Mouse (Mus musculus) hindbrain, embryonic 12.5 days (tissue): ENCODE results near the gene Cdk9. TPM values are rescaled to one million over a fixed set of nuclear protein-coding genes. Genes with fewer than 3 reads are reported as not detected.

ENCODE experiments used
- ATAC-seq: fragments of 200-750 bp; cut with Nextera tagmentation; 2 replicates; pipeline ENCODE4 v1.8.0; 2017; ENCODE audit warnings: moderate TSS enrichment; ENCODE audit not compliant: low FRiP score
- H3K27ac ChIP-seq: fragments of 300-500 bp; sonication (generic); 2 replicates; pipeline ENCODE4 v1.5.1; 2016; ENCODE audit warnings: mild to moderate bottlenecking
- H3K27me3 ChIP-seq: fragments of 300-500 bp; sonication (generic); 2 replicates; pipeline ENCODE4 v1.6.1; 2016; ENCODE audit warnings: mild to moderate bottlenecking
- H3K36me3 ChIP-seq: fragments of 300-500 bp; sonication (generic); 2 replicates; pipeline ENCODE4 v1.6.1; 2016; ENCODE audit warnings: mild to moderate bottlenecking
- H3K4me1 ChIP-seq: fragments of 300-500 bp; sonication (generic); 2 replicates; pipeline ENCODE4 v1.6.1; 2016
- H3K4me2 ChIP-seq: fragments of 300-500 bp; sonication (generic); replicated peaks from 2 replicates; pipeline ENCODE4 v1.6.1; 2016; ENCODE audit warnings: mild to moderate bottlenecking
- H3K4me3 ChIP-seq: fragments of 300-500 bp; sonication (generic); 2 replicates; pipeline ENCODE4 v1.5.1; 2016; ENCODE audit warnings: mild to moderate bottlenecking
- H3K9ac ChIP-seq: fragments of 300-500 bp; sonication (generic); 2 replicates; pipeline ENCODE4 v1.6.1; 2016; ENCODE audit warnings: mild to moderate bottlenecking, moderate library complexity
- H3K9me3 ChIP-seq: fragments of 300-500 bp; sonication (generic); replicated peaks from 2 replicates; pipeline ENCODE4 v1.6.1; 2016; ENCODE audit warnings: mild to moderate bottlenecking
- WGBS: fragments of 180-500 bp; shearing (Covaris S2); methylation state at CpG from one replicate; pipeline ENCODE4 v1.1.7; 2016; 5-methylcytosine and 5-hydroxymethylcytosine counted together
- polyA plus RNA-seq: library from polyadenylated mRNA; unstranded; fragments of >200 nt; fragmentation: Nextera tagmentation; extraction: Ambion mirVana; gene quantifications from 2 replicates; pipeline ENCODE4 v1.2.1, GENCODE M21; 2016

The Cdk9 gene
- polyA plus RNA-seq, 1 experiment from 2014 or later, result 99.0 TPM

DNA sequence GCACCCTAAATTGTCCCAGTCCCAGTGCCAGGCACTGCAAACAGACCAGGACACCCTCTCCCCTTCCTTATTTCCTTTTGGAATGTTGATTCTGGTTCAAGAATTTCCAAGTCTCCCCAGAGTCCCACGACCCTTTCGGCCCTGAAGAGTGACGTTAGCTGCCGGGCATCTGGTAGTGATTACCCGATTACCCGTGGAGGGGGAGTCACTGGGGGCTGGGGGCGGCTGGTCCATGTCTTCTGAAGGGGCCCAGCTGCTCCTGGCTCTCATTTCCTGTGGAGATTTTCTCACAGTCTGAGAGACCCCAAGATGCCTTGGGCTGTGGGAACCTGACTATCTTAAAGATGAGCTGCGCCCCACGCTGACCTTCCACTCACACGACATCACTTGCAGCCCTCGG lies 18.0 kb upstream of the Cdk9 start:
- Histone ChIP-seq H3K4me1 (peaks cover 22% of the 10 kb centered on the region), H3K4me3 (no peak overlapping the region), H3K9ac (no peak overlapping the region), H3K9me3 (no peaks in the 10 kb centered on the region), H3K27ac (0 out of 2 replicates have a peak overlapping the region, but pooled peaks have one; percentile 23), H3K4me2 (peak overlapping the region; percentile 29; the same call in 1 of the 2 replicates), H3K36me3 (no peaks in the 10 kb centered on the region), H3K27me3 (no peaks in the 10 kb centered on the region)
- 48% methylated on average over 11 of the region's 11 CpGs for WGBS
- no peak for ATAC-seq

DNA sequence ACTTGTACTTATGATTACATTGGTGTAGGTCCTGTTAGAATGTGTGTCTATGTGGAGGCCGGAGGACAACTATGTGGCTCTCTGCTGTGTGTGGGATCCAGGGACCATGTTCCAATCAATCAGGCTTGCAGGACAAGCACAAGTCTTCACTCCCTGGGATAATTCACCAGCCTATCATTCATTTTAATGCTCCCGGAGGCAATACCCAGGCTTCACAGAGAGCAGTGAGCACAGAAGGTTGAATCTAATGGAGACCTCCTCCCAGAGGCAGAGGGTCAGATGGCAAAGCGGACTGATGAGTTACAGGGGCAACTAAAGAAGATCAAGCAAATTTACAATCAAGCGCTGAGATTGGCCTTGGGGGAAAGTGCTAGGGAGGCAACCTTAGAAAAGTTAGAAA lies 16.7 kb upstream of the Cdk9 start:
- 73% methylated on average over 4 of the region's 4 CpGs for WGBS
- Histone ChIP-seq H3K9me3 (no peaks in the 10 kb centered on the region), H3K4me2 (no peak overlapping the region), H3K9ac (no peak overlapping the region), H3K36me3 (no peaks in the 10 kb centered on the region), H3K27ac (no peak overlapping the region), H3K4me1 (peaks cover 19% of the 10 kb centered on the region), H3K27me3 (no peaks in the 10 kb centered on the region), H3K4me3 (no peak overlapping the region)
- ATAC-seq, result no peak

DNA sequence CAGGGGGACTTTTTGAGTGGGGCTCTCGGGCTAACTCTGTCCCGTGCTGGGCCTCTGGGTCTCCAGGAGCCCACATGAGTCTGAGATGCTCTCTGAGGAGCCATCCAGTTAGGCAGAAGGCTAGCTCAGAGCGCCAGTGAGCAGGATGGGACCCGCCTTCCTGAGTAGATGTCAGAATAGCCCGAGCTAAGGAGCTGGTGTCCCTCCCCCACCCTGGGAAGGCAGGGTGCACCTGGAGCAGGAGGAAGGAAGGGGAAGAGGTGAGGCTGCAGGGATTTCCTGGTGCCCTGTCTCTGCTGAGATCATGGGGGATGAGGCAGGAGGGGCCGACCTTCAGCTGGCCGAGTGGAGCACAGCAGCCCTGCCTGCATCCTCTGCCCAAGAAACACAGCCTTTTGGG lies 15.6 kb upstream of the Cdk9 start:
- 48% methylated on average over 7 of the region's 7 CpGs for WGBS
- H3K36me3 ChIP-seq, result no peaks in the 10 kb centered on the region
- no peak for ATAC-seq
- H3K27me3 ChIP-seq, result no peaks in the 10 kb centered on the region
- no peak overlapping the region for H3K27ac ChIP-seq
- H3K4me2 ChIP-seq, result peak overlapping the region; percentile 17; the same call in 1 of the 2 replicates
- no peak overlapping the region; the same call in 1 of the 2 replicates for H3K4me3 ChIP-seq
- peaks cover 19% of the 10 kb centered on the region for H3K4me1 ChIP-seq
- H3K9me3 ChIP-seq, result no peaks in the 10 kb centered on the region
- no peak overlapping the region for H3K9ac ChIP-seq

DNA sequence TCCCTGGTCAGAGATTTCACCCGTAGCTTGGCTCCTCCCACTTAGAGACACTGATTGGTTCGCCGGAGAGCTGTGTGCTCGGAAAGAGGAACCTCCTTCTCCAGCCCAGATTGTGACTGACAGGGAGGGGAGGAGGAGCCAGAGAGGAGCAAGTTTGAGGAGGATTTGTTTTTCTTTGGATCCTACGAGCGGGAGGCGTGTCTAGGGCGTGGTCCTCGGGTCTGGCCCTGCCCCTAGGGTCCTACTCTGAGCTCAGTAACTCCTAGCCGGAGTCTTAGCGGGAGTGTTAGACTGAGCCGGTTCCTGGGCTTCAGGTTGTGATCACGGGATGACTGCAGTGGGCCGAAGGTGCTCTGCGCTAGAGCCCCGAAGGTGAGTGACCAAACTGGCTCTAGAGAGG lies 14.6 kb upstream of the Cdk9 start:
- no peaks in the 10 kb centered on the region for H3K27me3 ChIP-seq
- peaks cover 19% of the 10 kb centered on the region for H3K4me1 ChIP-seq
- H3K9ac ChIP-seq, result peak overlapping the region; percentile 54; the same call in 1 of the 2 replicates
- H3K9me3 ChIP-seq, result no peaks in the 10 kb centered on the region
- WGBS, result 4% methylated on average over 16 of the region's 16 CpGs
- H3K36me3 ChIP-seq, result no peaks in the 10 kb centered on the region
- peak overlapping the region; percentile 55 for H3K4me2 ChIP-seq
- H3K4me3 ChIP-seq, result peak overlapping the region; percentile 28
- peak overlapping the region; percentile 23; the same call in 1 of the 2 replicates for H3K27ac ChIP-seq
- ATAC-seq, result peak; percentile 91

DNA sequence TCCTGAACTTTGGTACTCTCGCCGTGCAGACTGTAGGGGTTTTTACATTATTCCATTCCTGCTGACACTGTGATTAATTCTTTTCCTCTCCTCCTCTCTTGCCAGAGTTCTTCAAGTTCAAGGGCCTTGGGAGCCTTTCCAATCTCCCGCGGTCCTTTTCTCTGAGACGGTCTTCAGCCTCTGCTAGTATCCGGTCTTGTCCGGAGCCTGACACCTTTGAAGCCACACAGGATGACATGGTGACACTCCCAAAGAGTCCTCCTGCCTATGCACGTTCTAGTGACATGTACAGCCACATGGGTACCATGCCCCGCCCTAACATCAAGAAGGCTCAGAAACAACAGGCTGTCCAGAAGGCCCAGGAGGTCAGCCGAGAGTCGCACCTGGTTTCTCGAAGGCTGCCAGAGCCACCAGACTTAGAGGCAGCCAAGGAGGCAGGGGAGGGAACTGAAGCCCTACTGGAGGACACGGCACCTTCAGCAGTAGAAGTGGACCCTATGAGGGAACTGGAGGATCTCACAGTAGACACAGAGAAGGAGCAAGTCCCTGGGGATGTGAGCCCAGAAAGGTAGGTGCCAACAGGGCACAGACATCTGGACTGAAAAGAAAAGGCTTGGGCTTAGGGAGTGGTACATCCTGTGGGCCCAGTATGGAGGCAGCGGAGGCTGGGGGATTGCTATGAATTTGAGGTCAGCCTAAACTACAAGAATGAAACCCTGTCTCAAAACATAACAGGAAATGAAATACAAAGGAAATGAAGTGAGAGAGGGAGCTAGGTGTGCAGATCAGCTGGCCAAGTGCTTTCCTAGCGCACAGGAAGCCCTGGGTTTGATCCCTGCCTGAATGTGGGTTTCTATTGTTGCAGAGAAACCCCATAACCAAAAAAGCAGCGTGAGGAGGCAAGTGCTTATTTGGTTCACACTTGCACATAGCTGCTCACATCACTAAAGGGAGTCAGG lies 12.2 kb upstream of the Cdk9 start:
- Histone ChIP-seq H3K27me3 (no peaks in the 10 kb centered on the region), H3K4me1 (peaks cover 23% of the 10 kb centered on the region), H3K36me3 (no peaks in the 10 kb centered on the region), H3K27ac (no peak overlapping the region), H3K4me2 (no peak overlapping the region), H3K9ac (no peak overlapping the region), H3K4me3 (no peak overlapping the region), H3K9me3 (no peaks in the 10 kb centered on the region)
- ATAC-seq, result no peak
- 85% methylated on average over 16 of the region's 16 CpGs for WGBS

DNA sequence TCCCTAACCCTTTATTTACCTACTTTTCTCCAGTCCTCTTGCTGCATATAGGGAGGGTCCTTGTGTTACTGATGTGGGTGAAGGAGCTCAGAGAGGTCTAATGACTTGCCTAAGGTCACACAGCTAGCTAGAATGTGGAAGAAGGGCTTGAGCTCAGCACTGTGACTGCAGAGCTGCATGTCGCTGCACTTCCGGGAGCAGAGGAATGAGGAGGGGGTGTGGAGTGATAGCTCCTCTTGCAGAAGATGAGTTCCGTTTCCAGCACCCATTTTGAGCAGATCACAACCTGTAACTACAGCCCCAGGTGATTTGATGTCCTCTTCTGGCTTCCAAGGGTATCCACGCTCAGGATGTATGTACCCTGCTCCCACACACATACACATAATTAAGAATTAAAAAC lies 11.3 kb upstream of the Cdk9 start:
- Histone ChIP-seq H3K4me1 (peaks cover 17% of the 10 kb centered on the region), H3K4me2 (no peak overlapping the region), H3K9me3 (no peaks in the 10 kb centered on the region), H3K27ac (no peak overlapping the region), H3K36me3 (no peaks in the 10 kb centered on the region), H3K27me3 (no peaks in the 10 kb centered on the region), H3K9ac (no peak overlapping the region), H3K4me3 (no peak overlapping the region)
- no peak for ATAC-seq
- WGBS, result 82% methylated on average over 4 of the region's 4 CpGs

DNA sequence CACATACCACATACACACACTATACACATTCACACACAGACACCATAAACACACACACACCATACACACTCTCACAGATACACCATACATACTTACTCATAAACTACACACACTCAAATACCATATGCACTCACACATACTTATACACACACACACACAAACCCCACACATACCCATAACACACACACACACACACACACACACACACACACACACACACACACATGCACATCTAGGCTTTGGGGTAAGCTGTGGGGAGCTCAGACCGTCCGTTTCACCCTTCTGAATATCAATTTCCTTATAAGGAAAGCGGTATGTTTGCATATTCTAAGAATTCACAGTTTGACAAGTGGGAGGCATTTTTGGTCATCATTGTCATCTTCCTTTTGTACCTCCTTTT lies 9.7 kb upstream of the Cdk9 start:
- no peak overlapping the region for H3K4me3 ChIP-seq
- no peak overlapping the region for H3K9ac ChIP-seq
- no peak overlapping the region for H3K4me2 ChIP-seq
- H3K27me3 ChIP-seq, result no peaks in the 10 kb centered on the region
- ATAC-seq, result no peak
- H3K36me3 ChIP-seq, result no peaks in the 10 kb centered on the region
- no peaks in the 10 kb centered on the region for H3K9me3 ChIP-seq
- H3K27ac ChIP-seq, result no peak overlapping the region
- 84% methylated on average over 3 of the region's 3 CpGs for WGBS
- H3K4me1 ChIP-seq, result peaks cover 20% of the 10 kb centered on the region

DNA sequence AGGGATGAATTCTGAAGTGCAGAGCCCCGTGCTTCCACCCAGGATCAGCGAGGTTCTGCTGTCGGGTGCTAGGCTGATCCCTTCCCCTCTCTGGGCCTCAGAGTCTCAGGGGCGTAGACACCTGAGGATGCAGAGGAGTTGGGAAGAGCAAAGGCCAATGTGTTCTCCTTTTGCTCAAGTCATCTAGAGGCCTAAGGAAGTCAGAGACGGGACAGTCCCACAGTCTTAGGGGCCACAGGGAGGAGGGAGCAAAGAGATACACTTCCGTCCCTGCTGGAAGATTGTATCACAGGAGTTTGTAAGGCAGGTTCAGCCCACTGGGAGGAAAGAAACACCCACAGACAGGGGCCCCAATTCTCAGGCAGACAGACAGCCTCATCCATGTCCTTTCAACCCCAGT lies 9.2 kb upstream of the Cdk9 start:
- Histone ChIP-seq H3K4me3 (no peak overlapping the region), H3K4me2 (no peak overlapping the region), H3K4me1 (peaks cover 19% of the 10 kb centered on the region), H3K36me3 (no peaks in the 10 kb centered on the region), H3K27me3 (no peaks in the 10 kb centered on the region), H3K27ac (no peak overlapping the region), H3K9ac (no peak overlapping the region), H3K9me3 (no peaks in the 10 kb centered on the region)
- WGBS, result 63% methylated on average over 6 of the region's 6 CpGs
- no peak for ATAC-seq

DNA sequence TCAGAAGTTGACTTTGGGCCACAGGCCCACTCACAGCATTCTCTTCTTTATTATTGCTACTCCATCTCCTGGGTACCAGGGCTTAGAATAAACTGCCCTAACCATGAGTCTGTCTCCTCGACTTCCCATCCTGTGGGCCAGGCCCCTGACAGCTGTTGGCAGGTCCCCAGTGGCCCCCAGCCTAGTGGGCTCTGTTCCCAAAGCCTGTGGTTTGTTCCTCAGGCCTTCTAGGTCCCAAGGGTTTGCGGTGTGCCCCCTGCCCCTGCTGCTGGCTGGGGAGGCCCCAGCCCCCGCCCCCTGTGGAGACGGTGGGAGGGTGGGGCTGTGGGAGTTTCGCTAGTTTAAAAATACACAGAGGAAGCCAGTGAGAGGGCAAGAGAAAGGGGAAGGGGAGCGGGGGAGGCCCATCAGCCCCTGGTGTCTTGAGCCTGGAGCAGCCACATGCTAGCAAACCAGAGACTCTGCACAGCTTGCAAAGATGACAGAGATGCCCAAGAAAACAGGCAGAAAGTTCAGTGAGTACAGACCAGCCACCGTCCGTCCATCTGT lies 7.9 kb upstream of the Cdk9 start, which contains the start of gene Sh2d3c:
Sh2d3c (plus strand) TSS at position 375 of the 549 bp plus-strand sequence.
- H3K27ac ChIP-seq, result no peak within 1 kb of the TSS
- no peak for ATAC-seq
- H3K9ac ChIP-seq, result peak within 1 kb of the TSS; percentile 28; the same call in 1 of the 2 replicates
- H3K36me3 ChIP-seq, result no peaks in the 10 kb centered on the region
- no peaks in the 10 kb centered on the region for H3K9me3 ChIP-seq
- WGBS, result 48% methylated on average over 8 of the region's 8 CpGs
- H3K4me2 ChIP-seq, result 0 out of 2 replicates have a peak within 1 kb of the TSS, but pooled peaks have one; percentile 1
- no peaks in the 10 kb centered on the region for H3K27me3 ChIP-seq
- H3K4me1 ChIP-seq, result peaks cover 17% of the 10 kb centered on the region
- H3K4me3 ChIP-seq, result no peak within 1 kb of the TSS

DNA sequence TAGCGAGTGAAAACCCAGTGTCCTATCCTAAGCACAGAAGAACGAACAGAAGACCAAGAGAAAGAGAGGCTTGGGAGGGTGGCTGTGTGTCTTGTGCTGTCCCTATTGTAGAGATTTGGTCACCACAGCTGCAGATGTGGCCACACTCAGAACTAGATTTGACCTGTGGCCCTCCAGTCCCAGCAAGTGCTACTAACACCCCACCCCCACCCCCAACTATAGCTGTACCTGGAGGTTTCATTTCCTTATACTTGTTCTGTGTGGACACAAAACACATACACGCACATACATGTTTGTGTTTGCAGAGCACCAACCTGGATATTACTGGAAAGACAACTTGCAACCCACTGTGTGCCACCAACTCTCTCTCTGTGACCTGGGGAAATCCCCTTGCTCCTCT lies 7.2 kb upstream of the Cdk9 start:
- 93% methylated on average over 3 of the region's 3 CpGs for WGBS
- no peak overlapping the region for H3K4me2 ChIP-seq
- ATAC-seq, result no peak

DNA sequence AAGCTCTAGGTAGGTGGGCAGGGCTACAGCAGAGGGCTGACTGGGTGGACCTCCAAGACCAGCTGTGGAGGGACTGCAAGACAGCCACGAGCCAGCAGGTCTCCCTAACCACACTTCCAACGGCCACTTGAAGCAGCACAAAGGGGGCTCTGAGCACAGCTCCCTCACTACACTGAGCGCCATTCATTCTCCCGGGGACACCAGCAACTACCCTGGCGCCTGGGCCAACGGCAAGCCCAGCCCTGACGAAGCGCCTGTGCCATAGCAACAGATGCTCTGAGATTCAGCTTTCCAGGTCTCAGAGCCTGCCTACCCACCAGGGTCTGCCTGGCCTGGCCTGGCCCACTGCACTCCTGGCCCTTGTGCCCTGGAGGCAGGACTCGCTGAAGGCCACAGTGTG lies 5.9 kb upstream of the Cdk9 start:
- Histone ChIP-seq H3K4me3 (no peak overlapping the region), H3K4me2 (no peak overlapping the region), H3K9ac (0 out of 2 replicates have a peak overlapping the region, but pooled peaks have one; percentile 4), H3K9me3 (no peaks in the 10 kb centered on the region), H3K27ac (peak overlapping the region; percentile 52; the same call in 1 of the 2 replicates), H3K36me3 (no peaks in the 10 kb centered on the region), H3K4me1 (peaks cover 27% of the 10 kb centered on the region), H3K27me3 (no peaks in the 10 kb centered on the region)
- ATAC-seq, result no peak
- 35% methylated on average over 9 of the region's 9 CpGs for whole genome bisulfite sequencing

More for the DNA sequence above, 7.2 kb upstream of the Cdk9 start:
- Histone ChIP-seq H3K27ac (no peak overlapping the region), H3K27me3 (no peaks in the 10 kb centered on the region), H3K4me1 (peaks cover 17% of the 10 kb centered on the region), H3K9ac (no peak overlapping the region), H3K36me3 (no peaks in the 10 kb centered on the region), H3K9me3 (no peaks in the 10 kb centered on the region), H3K4me3 (no peak overlapping the region)

DNA sequence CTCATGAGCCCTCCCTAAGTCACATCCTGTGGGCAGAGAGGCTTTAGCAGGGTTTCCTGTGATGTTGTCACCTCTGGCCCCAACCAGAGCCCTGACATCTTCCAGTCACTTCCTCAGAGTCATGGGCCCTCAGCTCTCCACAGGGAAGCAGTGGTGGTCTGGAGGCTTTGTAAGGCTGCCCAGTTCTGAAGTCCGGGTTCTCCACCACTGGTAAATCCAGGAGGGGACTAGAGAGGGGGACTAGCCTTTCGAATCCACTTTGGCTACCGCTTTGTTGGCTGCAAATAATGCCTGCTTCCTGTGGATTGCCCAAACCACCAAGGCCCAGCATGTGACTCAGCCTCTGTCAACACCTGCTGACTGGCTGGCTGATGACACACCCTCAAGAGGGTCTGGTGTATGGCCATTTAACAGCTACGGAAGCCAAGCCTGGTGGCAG lies 2.1 kb upstream of the Cdk9 start:
- Histone ChIP-seq H3K9me3 (no peaks in the 10 kb centered on the region), H3K4me1 (peaks cover 24% of the 10 kb centered on the region), H3K4me3 (no peak overlapping the region), H3K27ac (no peak overlapping the region), H3K27me3 (no peaks in the 10 kb centered on the region), H3K9ac (no peak overlapping the region), H3K4me2 (no peak overlapping the region), H3K36me3 (peaks cover 7% of the 10 kb centered on the region)
- no peak for ATAC-seq
- 54% methylated on average over 4 of the region's 4 CpGs for WGBS
